Mouse (Mus musculus) neural tube, embryonic 11.5 days (tissue): ENCODE data around the gene Schip1. TPM values are rescaled to one million over a fixed set of nuclear protein-coding genes. Genes with fewer than 3 reads are reported as not detected.

Experiments used
- ATAC-seq: fragments of 200-750 bp; cut with Nextera tagmentation; 2 replicates; pipeline ENCODE4 v1.8.0; 2017; ENCODE audit warnings: moderate number of reproducible peaks, mild to moderate bottlenecking, moderate TSS enrichment, moderate library complexity; ENCODE audit not compliant: insufficient read depth, low FRiP score, low TSS enrichment
- DNase-seq: peaks from one replicate; pipeline ENCODE4 v3.0.0-alpha.2; 2015; ENCODE audit warnings: low spot score
- H3K27ac ChIP-seq: fragments of 300-500 bp; sonication (generic); 2 replicates; pipeline ENCODE4 v1.5.1; 2014; ENCODE audit warnings: low read depth, mild to moderate bottlenecking, low read length
- H3K27me3 ChIP-seq: fragments of 300-500 bp; sonication (generic); 2 replicates; pipeline ENCODE4 v1.6.1; 2014; ENCODE audit warnings: mild to moderate bottlenecking, low read length, mixed read lengths; ENCODE audit not compliant: control insufficient read depth, insufficient read depth
- H3K36me3 ChIP-seq: fragments of 300-500 bp; sonication (generic); 2 replicates; pipeline ENCODE4 v1.6.1; 2014; ENCODE audit warnings: mild to moderate bottlenecking, low read length, moderate library complexity, mixed read lengths; ENCODE audit not compliant: control insufficient read depth, insufficient read depth
- H3K4me1 ChIP-seq: fragments of 300-500 bp; sonication (generic); 2 replicates; pipeline ENCODE4 v1.6.1; 2014; ENCODE audit warnings: low read length, mixed read lengths; ENCODE audit not compliant: control insufficient read depth, insufficient read depth
- H3K4me2 ChIP-seq: fragments of 300-500 bp; sonication (generic); 2 replicates; pipeline ENCODE4 v1.6.1; 2014; ENCODE audit warnings: low read depth, mild to moderate bottlenecking, moderate library complexity
- H3K4me3 ChIP-seq: fragments of 300-500 bp; sonication (generic); 2 replicates; pipeline ENCODE4 v1.5.1; 2014; ENCODE audit warnings: low read depth, low read length
- H3K9ac ChIP-seq: fragments of 300-500 bp; sonication (generic); 2 replicates; pipeline ENCODE4 v1.6.1; 2014; ENCODE audit warnings: mild to moderate bottlenecking, low read length
- H3K9me3 ChIP-seq: fragments of 300-500 bp; sonication (generic); 2 replicates; pipeline ENCODE4 v1.6.1; 2016; ENCODE audit warnings: low read length; ENCODE audit not compliant: control insufficient read depth
- WGBS: fragments of 180-500 bp; shearing (Covaris S2); extraction: QIAGEN DNeasy Blood & Tissue Kit; methylation state at CpG from one replicate; pipeline ENCODE4 v1.1.7; 2014; 5-methylcytosine and 5-hydroxymethylcytosine counted together
- polyA plus RNA-seq: library from polyadenylated mRNA; unstranded; fragments of >200 nt; fragmentation: Nextera tagmentation; extraction: Ambion mirVana; gene quantifications from 2 replicates; pipeline ENCODE4 v1.2.1, GENCODE M21; 2014

Schip1 gene
- polyA plus RNA-seq, 1 experiment from 2014 or later, result 87.2 TPM

- no peaks in the 10 kb centered on the region for H3K9me3 ChIP-seq
- H3K4me3 ChIP-seq, result no peak overlapping the region
- ATAC-seq, result no peak
- 54% methylated on average over 7 of the region's 7 CpGs for WGBS
- no peak overlapping the region for H3K9ac ChIP-seq
- H3K27ac ChIP-seq, result no peak overlapping the region
- H3K4me1 ChIP-seq, result no peaks in the 10 kb centered on the region
- no peak overlapping the region for H3K4me2 ChIP-seq
- no peaks in the 10 kb centered on the region for H3K27me3 ChIP-seq
- H3K36me3 ChIP-seq, result no peaks in the 10 kb centered on the region
- DNase-seq, result no peak
These were observed 335.5 kb downstream of the Schip1 start for GRCm38 (mm10) chr3:68400121-68400520.

GRCm38 (mm10) chr3:68403343-68403742 lies 338.7 kb downstream of the Schip1 start:
- DNase-seq, result no peak
- H3K27ac ChIP-seq, result no peak overlapping the region
- no peak overlapping the region for H3K4me3 ChIP-seq
- no peaks in the 10 kb centered on the region for H3K9me3 ChIP-seq
- H3K4me2 ChIP-seq, result no peak overlapping the region
- no peaks in the 10 kb centered on the region for H3K36me3 ChIP-seq
- H3K27me3 ChIP-seq, result no peaks in the 10 kb centered on the region
- no peaks in the 10 kb centered on the region for H3K4me1 ChIP-seq
- ATAC-seq, result no peak
- WGBS, result 75% methylated on average over 4 of the region's 4 CpGs
- no peak overlapping the region for H3K9ac ChIP-seq

GRCm38 (mm10) chr3:68403783-68404217 lies 339.2 kb downstream of the Schip1 start:
- DNase-seq (no peak), ATAC-seq (no peak; the same call in 1 of the 2 replicates)
- no peak overlapping the region for H3K9ac ChIP-seq
- no peak overlapping the region for H3K4me3 ChIP-seq
- no peaks in the 10 kb centered on the region for H3K9me3 ChIP-seq
- no peaks in the 10 kb centered on the region for H3K36me3 ChIP-seq
- WGBS, result 85% methylated on average over 2 of the region's 2 CpGs
- no peak overlapping the region for H3K4me2 ChIP-seq
- H3K27ac ChIP-seq, result no peak overlapping the region
- H3K4me1 ChIP-seq, result no peaks in the 10 kb centered on the region
- no peaks in the 10 kb centered on the region for H3K27me3 ChIP-seq

- Histone ChIP-seq H3K4me3 (no peak overlapping the region), H3K27ac (no peak overlapping the region), H3K4me2 (no peak overlapping the region), H3K9me3 (no peaks in the 10 kb centered on the region), H3K9ac (no peak overlapping the region), H3K36me3 (no peaks in the 10 kb centered on the region), H3K4me1 (no peaks in the 10 kb centered on the region), H3K27me3 (no peaks in the 10 kb centered on the region)
- DNase-seq, result no peak
- 71% methylated on average over 5 of the region's 5 CpGs for WGBS
- ATAC-seq, result no peak
These were observed 341.1 kb downstream of the Schip1 start for GRCm38 (mm10) chr3:68405724-68406123.

GRCm38 (mm10) chr3:68412262-68412661 lies 347.7 kb downstream of the Schip1 start:
- no peak overlapping the region for H3K4me2 ChIP-seq
- no peaks in the 10 kb centered on the region for H3K4me1 ChIP-seq
- DNase-seq, result no peak
- H3K4me3 ChIP-seq, result no peak overlapping the region
- H3K36me3 ChIP-seq, result no peaks in the 10 kb centered on the region
- no peak overlapping the region for H3K9ac ChIP-seq
- H3K27ac ChIP-seq, result no peak overlapping the region
- no peak for ATAC-seq
- H3K27me3 ChIP-seq, result no peaks in the 10 kb centered on the region
- WGBS, result 81% methylated on average over 3 of the region's 3 CpGs
- H3K9me3 ChIP-seq, result no peaks in the 10 kb centered on the region

GRCm38 (mm10) chr3:68419792-68420191 lies 355.2 kb downstream of the Schip1 start:
- no peaks in the 10 kb centered on the region for H3K36me3 ChIP-seq
- ATAC-seq (no peak), DNase-seq (no peak)
- 81% methylated on average over 4 of the region's 4 CpGs for WGBS
- no peaks in the 10 kb centered on the region for H3K4me1 ChIP-seq
- no peak overlapping the region for H3K4me3 ChIP-seq
- no peaks in the 10 kb centered on the region for H3K9me3 ChIP-seq
- no peak overlapping the region for H3K27ac ChIP-seq
- no peaks in the 10 kb centered on the region for H3K27me3 ChIP-seq
- no peak overlapping the region for H3K9ac ChIP-seq
- no peak overlapping the region for H3K4me2 ChIP-seq

GRCm38 (mm10) chr3:68420927-68421326 lies 356.3 kb downstream of the Schip1 start:
- no peaks in the 10 kb centered on the region for H3K27me3 ChIP-seq
- H3K4me3 ChIP-seq, result no peak overlapping the region
- H3K9ac ChIP-seq, result no peak overlapping the region
- ATAC-seq, result no peak
- H3K27ac ChIP-seq, result no peak overlapping the region
- H3K36me3 ChIP-seq, result no peaks in the 10 kb centered on the region
- no peaks in the 10 kb centered on the region for H3K9me3 ChIP-seq
- no peak for DNase-seq
- H3K4me2 ChIP-seq, result no peak overlapping the region
- H3K4me1 ChIP-seq, result no peaks in the 10 kb centered on the region
- 92% methylated on average over 2 of the region's 2 CpGs for WGBS

- H3K4me3 ChIP-seq, result no peak overlapping the region
- no peak overlapping the region for H3K27ac ChIP-seq
- no peaks in the 10 kb centered on the region for H3K9me3 ChIP-seq
- no peak overlapping the region for H3K9ac ChIP-seq
- H3K4me1 ChIP-seq, result no peaks in the 10 kb centered on the region
- DNase-seq, result no peak
- 87% methylated on average over 2 of the region's 2 CpGs for WGBS
- no peak for ATAC-seq
- H3K36me3 ChIP-seq, result no peaks in the 10 kb centered on the region
- no peaks in the 10 kb centered on the region for H3K27me3 ChIP-seq
- no peak overlapping the region for H3K4me2 ChIP-seq
These were observed 357.2 kb downstream of the Schip1 start for GRCm38 (mm10) chr3:68421849-68422248.

- DNase-seq, result no peak
- 94% methylated on average over 5 of the region's 5 CpGs for WGBS
- Histone ChIP-seq H3K9ac (no peak overlapping the region), H3K4me1 (no peaks in the 10 kb centered on the region), H3K36me3 (no peaks in the 10 kb centered on the region), H3K9me3 (no peaks in the 10 kb centered on the region), H3K4me3 (no peak overlapping the region), H3K4me2 (no peak overlapping the region), H3K27ac (no peak overlapping the region), H3K27me3 (no peaks in the 10 kb centered on the region)
- no peak for ATAC-seq
These were observed 363.5 kb downstream of the Schip1 start for GRCm38 (mm10) chr3:68428081-68428480.
